Mouse (Mus musculus) embryonic facial prominence, embryonic 10.5 days (tissue): ENCODE data around the gene Rbfox1. TPM values are rescaled to one million over a fixed set of nuclear protein-coding genes. Genes with fewer than 3 reads are reported as not detected.

Source experiments
- DNase-seq: peaks from one replicate; pipeline ENCODE4 v3.0.0-alpha.2; 2017; ENCODE audit warnings: low spot score
- H3K27ac ChIP-seq: fragments of 300-500 bp; sonication (generic); replicated peaks from 2 replicates; pipeline ENCODE4 v1.5.1; 2016; ENCODE audit warnings: mild to moderate bottlenecking
- H3K27me3 ChIP-seq: fragments of 300-500 bp; sonication (generic); replicated peaks from 2 replicates; pipeline ENCODE4 v1.6.1; 2016; ENCODE audit warnings: low read depth, mild to moderate bottlenecking; ENCODE audit not compliant: poor library complexity, severe bottlenecking
- H3K36me3 ChIP-seq: fragments of 300-500 bp; sonication (generic); replicated peaks from 2 replicates; pipeline ENCODE4 v1.6.1; 2016; ENCODE audit warnings: mild to moderate bottlenecking, moderate library complexity
- H3K4me1 ChIP-seq: fragments of 300-500 bp; sonication (generic); 2 replicates; pipeline ENCODE4 v1.6.1; 2016
- H3K4me3 ChIP-seq: fragments of 300-500 bp; sonication (generic); 2 replicates; pipeline ENCODE4 v1.5.1; 2016; ENCODE audit warnings: mild to moderate bottlenecking, moderate library complexity
- H3K9me3 ChIP-seq: fragments of 300-500 bp; sonication (generic); 2 replicates; pipeline ENCODE4 v1.6.1; 2016; ENCODE audit warnings: mild to moderate bottlenecking
- WGBS: fragments of 180-500 bp; shearing (Covaris S2); methylation state at CpG from one replicate; pipeline ENCODE4 v1.1.7; 2016; 5-methylcytosine and 5-hydroxymethylcytosine counted together
- polyA plus RNA-seq: library from polyadenylated mRNA; unstranded; fragments of >200 nt; fragmentation: Nextera tagmentation; extraction: Ambion mirVana; gene quantifications from 2 replicates; pipeline ENCODE4 v1.2.1, GENCODE M21; 2016

Rbfox1 gene
- polyA plus RNA-seq, 1 experiment from 2014 or later, result 2.3 TPM

DNA sequence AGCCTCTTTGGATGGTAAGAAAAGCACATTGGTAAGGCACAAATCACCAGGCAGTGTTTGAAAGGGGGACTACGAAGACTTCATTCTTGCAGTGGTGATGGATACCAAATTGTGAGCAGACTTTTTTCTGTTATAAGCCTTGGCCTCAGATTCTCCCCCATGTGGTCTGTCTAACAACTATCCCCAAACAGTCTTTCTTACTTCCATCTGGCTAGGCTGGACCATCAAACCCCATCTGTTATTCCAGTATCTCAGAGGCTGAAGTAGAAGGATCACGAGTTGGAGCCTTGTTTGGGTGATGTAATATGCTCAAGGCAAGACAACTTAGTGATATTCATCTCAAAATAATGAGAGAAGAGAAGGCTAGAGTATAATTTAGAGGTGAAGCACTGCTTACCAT is 922.7 kb downstream of the Rbfox1 start:
- H3K36me3 ChIP-seq, result no peaks in the 10 kb centered on the region
- no peak overlapping the region for H3K4me3 ChIP-seq
- WGBS, result 83% methylated on average over 2 of the region's 2 CpGs
- no peaks in the 10 kb centered on the region for H3K9me3 ChIP-seq
- no peaks in the 10 kb centered on the region for H3K4me1 ChIP-seq
- no peak overlapping the region for H3K27ac ChIP-seq
- no peak for DNase-seq
- H3K27me3 ChIP-seq, result no peaks in the 10 kb centered on the region

GRCm38 (mm10) chr16:6813871-6814270 is 928.7 kb downstream of the Rbfox1 start:
- H3K27me3 ChIP-seq, result no peaks in the 10 kb centered on the region
- WGBS, result 83% methylated on average over 3 of the region's 3 CpGs
- H3K4me3 ChIP-seq, result no peak overlapping the region
- no peaks in the 10 kb centered on the region for H3K36me3 ChIP-seq
- DNase-seq, result no peak
- no peaks in the 10 kb centered on the region for H3K9me3 ChIP-seq
- H3K27ac ChIP-seq, result no peak overlapping the region
- H3K4me1 ChIP-seq, result no peaks in the 10 kb centered on the region

DNA sequence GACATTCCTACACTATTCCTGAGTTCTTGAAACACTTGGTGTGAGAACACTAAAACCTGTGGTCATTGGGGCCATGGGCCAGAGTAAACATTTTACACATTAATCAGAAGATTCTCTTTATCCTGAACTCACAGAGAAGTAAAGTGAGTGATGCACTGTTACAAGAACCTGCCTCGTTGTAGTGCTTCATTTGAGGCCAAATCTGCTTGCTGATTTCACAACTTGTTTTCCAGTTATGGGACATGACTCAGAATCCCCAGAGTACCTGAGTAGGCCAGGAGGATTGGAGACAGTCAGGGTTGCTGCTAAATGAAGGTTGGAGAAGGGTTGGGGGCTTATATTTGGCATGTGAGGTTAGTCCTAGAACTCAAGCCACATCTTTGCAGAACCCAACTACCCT is 936.6 kb downstream of the Rbfox1 start:
- H3K9me3 ChIP-seq, result no peaks in the 10 kb centered on the region
- DNase-seq, result no peak
- no peaks in the 10 kb centered on the region for H3K36me3 ChIP-seq
- no peak overlapping the region for H3K4me3 ChIP-seq
- no peaks in the 10 kb centered on the region for H3K27me3 ChIP-seq
- no peak overlapping the region for H3K27ac ChIP-seq
- no peaks in the 10 kb centered on the region for H3K4me1 ChIP-seq
- WGBS, result 79% methylated on average over 1 of the region's 1 CpGs

DNA sequence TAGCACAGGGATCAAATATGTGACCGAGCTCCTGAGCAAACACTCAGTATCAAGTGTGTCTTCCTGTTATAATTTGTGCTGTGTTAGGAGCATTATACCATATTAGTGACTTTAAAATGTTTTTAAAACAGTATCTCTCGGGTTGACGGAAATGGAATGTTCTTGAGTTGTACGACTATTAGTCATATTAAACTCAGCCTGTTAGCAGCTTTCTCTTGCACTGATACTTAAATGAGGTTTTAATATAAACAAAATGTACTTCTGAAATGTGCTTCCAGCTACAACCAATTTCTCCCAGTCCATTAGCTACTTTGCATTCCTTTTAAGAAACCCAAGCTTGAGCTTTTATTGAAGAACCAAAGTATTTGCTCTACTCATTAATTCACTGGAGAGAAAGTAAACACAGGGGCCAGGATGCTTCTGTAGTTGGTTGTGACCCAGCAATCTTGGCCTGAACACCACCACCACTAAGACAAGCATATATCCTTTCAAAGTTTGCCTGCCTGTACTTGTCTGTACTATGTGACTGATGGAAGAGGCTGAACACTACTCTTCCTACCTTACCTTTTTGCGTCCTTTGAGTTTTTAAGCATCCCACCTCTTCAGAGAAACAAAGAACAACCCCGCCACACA is 944.9 kb downstream of the Rbfox1 start:
- DNase-seq, result no peak
- Histone ChIP-seq H3K27me3 (no peaks in the 10 kb centered on the region), H3K4me3 (no peak overlapping the region), H3K36me3 (no peaks in the 10 kb centered on the region), H3K4me1 (no peaks in the 10 kb centered on the region), H3K9me3 (no peaks in the 10 kb centered on the region), H3K27ac (no peak overlapping the region)
- WGBS, result 89% methylated on average over 6 of the region's 6 CpGs

DNA sequence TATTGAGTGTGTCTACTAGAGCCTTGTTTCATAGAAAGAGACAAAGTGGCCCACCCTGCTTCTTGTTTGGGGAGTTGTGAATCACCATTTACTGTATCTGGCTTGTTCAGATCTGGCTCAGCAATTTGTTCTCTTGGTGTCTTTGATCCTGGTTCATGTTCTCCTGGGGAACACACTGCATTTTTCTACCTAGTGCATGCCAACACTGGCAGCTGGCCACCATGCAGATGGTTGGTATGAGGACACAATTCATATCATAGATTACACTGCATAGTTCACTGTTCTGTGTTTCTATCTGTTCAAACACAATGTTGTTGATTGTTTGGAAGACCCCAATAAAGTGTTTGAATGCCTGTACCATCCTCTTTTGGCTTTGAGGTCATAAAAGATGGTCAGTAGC is 948.3 kb downstream of the Rbfox1 start:
- Histone ChIP-seq H3K4me1 (no peaks in the 10 kb centered on the region), H3K36me3 (no peaks in the 10 kb centered on the region), H3K27me3 (no peaks in the 10 kb centered on the region), H3K27ac (no peak overlapping the region), H3K4me3 (no peak overlapping the region), H3K9me3 (no peaks in the 10 kb centered on the region)
- DNase-seq, result no peak

GRCm38 (mm10) chr16:6835051-6835450 is 949.9 kb downstream of the Rbfox1 start:
- no peak overlapping the region for H3K27ac ChIP-seq
- no peak overlapping the region for H3K4me3 ChIP-seq
- H3K4me1 ChIP-seq, result 0 out of 2 replicates have a peak, but pooled peaks cover 4% of the 10 kb centered on the region
- no peaks in the 10 kb centered on the region for H3K36me3 ChIP-seq
- H3K27me3 ChIP-seq, result no peaks in the 10 kb centered on the region
- 69% methylated on average over 5 of the region's 5 CpGs for WGBS
- DNase-seq, result no peak
- H3K9me3 ChIP-seq, result no peaks in the 10 kb centered on the region

- peaks cover 27% of the 10 kb centered on the region for H3K4me1 ChIP-seq
- 43% methylated on average over 15 of the region's 15 CpGs for WGBS
- H3K4me3 ChIP-seq, result no peak overlapping the region
- H3K27ac ChIP-seq, result no peak overlapping the region
- no peaks in the 10 kb centered on the region for H3K36me3 ChIP-seq
- no peaks in the 10 kb centered on the region for H3K27me3 ChIP-seq
- DNase-seq, result peak; percentile 75
- no peaks in the 10 kb centered on the region for H3K9me3 ChIP-seq
These were observed 954.3 kb downstream of the Rbfox1 start for GRCm38 (mm10) chr16:6839299-6839995.

DNA sequence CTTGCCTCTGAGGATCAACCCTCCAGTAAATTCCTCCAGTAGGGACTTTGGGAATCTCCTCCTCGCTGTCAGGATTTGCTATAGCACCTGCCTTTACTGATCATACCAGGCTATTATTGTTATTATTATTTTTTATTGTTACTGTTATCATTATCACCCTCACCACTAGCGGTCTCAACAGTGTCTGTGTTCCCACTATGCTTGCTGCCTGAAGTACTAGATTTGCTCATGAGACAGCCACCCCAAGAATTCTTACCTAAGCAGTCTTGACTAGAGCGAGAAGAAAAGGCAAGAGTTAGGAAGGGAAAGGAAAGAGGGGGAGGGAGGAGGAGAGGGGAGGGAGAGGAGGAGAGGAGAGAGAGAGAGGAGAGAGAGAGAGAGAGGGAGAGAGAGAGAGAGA is 954.9 kb downstream of the Rbfox1 start:
- no peak for DNase-seq
- H3K9me3 ChIP-seq, result no peaks in the 10 kb centered on the region
- no peaks in the 10 kb centered on the region for H3K27me3 ChIP-seq
- 55% methylated on average over 3 of the region's 3 CpGs for WGBS
- H3K27ac ChIP-seq, result no peak overlapping the region
- H3K36me3 ChIP-seq, result no peaks in the 10 kb centered on the region
- H3K4me3 ChIP-seq, result no peak overlapping the region
- H3K4me1 ChIP-seq, result peaks cover 31% of the 10 kb centered on the region

GRCm38 (mm10) chr16:6840461-6840860 is 955.3 kb downstream of the Rbfox1 start:
- Histone ChIP-seq H3K9me3 (no peaks in the 10 kb centered on the region), H3K4me3 (no peak overlapping the region), H3K4me1 (peaks cover 31% of the 10 kb centered on the region), H3K27ac (no peak overlapping the region), H3K36me3 (no peaks in the 10 kb centered on the region), H3K27me3 (no peaks in the 10 kb centered on the region)
- no peak for DNase-seq
- WGBS, result 77% methylated on average over 7 of the region's 7 CpGs

GRCm38 (mm10) chr16:6842066-6842785 is 957.1 kb downstream of the Rbfox1 start:
- Histone ChIP-seq H3K36me3 (no peaks in the 10 kb centered on the region), H3K27ac (no peak overlapping the region), H3K27me3 (no peaks in the 10 kb centered on the region), H3K9me3 (no peaks in the 10 kb centered on the region), H3K4me1 (peaks cover 31% of the 10 kb centered on the region), H3K4me3 (no peak overlapping the region)
- peak; percentile 15 for DNase-seq
- WGBS, result 18% methylated on average over 8 of the region's 8 CpGs

- Histone ChIP-seq H3K27me3 (no peaks in the 10 kb centered on the region), H3K36me3 (no peaks in the 10 kb centered on the region), H3K4me3 (no peak overlapping the region), H3K27ac (no peak overlapping the region), H3K9me3 (no peaks in the 10 kb centered on the region), H3K4me1 (peaks cover 31% of the 10 kb centered on the region)
- WGBS, result 38% methylated on average over 4 of the region's 4 CpGs
- DNase-seq, result peak; percentile 21
These were observed 959.5 kb downstream of the Rbfox1 start for GRCm38 (mm10) chr16:6844659-6845058.

DNA sequence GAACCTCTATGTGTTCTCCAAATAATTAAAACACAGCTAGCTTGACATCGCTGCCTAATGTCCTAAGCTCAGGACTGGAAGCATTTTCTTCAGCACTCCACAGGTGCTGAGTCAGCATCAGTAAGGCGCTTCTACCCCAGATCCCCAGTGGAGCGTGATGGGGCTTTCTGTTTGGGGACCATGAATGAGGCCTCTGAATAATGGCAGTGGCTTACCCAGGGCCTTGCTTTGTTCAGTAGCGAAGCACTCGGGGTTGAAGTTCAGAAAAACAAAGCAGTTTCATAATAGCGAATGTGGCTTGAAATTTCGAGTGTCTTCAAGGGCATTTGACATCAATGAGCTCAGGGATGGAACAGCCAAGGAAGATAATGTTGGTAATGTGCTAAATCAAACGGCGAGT is 966.2 kb downstream of the Rbfox1 start:
- Histone ChIP-seq H3K4me1 (no peaks in the 10 kb centered on the region), H3K36me3 (no peaks in the 10 kb centered on the region), H3K27ac (no peak overlapping the region), H3K9me3 (no peaks in the 10 kb centered on the region), H3K27me3 (no peaks in the 10 kb centered on the region), H3K4me3 (no peak overlapping the region)
- DNase-seq, result peak; percentile 26
- 60% methylated on average over 9 of the region's 9 CpGs for whole genome bisulfite sequencing

DNA sequence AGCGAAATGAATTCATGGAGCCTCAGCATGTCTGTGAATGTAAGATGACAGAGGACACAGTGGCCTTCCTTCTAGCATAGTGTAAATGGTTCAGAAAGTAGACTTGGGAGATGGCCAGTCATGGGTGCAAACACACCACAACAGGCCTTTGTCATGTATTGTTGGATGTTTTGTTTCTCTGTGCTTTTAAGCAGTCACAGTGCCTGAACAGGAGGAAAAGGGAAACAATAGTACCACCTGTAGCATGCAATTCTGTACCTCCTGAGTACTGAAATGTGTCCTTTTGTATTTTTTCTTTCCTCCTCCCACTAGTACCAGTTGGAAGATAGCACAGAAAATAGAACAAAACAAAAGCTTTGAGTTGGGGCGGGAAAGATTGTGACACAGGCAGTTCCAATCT is 968.6 kb downstream of the Rbfox1 start:
- no peaks in the 10 kb centered on the region for H3K27me3 ChIP-seq
- no peaks in the 10 kb centered on the region for H3K4me1 ChIP-seq
- no peak overlapping the region for H3K4me3 ChIP-seq
- no peak overlapping the region for H3K27ac ChIP-seq
- H3K36me3 ChIP-seq, result no peaks in the 10 kb centered on the region
- 77% methylated on average over 2 of the region's 2 CpGs for WGBS
- no peak for DNase-seq
- no peaks in the 10 kb centered on the region for H3K9me3 ChIP-seq
